Mouse (Mus musculus) embryonic facial prominence, embryonic 13.5 days (tissue): Measurements from ENCODE around the gene Olfr816. TPM values are rescaled to one million over a fixed set of nuclear protein-coding genes. Genes with fewer than 3 reads are reported as not detected.
"Not testable (repeated sequence)": the region's sequence is repeated elsewhere in the genome, so short reads cannot be mapped to it uniquely, and the experiment has no call there.

Experiments used
- ATAC-seq: fragments of 200-750 bp; cut with Nextera tagmentation; 2 replicates; pipeline ENCODE4 v1.8.0; 2017; ENCODE audit warnings: low read depth; ENCODE audit not compliant: insufficient number of reproducible peaks, insufficient read depth, low FRiP score, low TSS enrichment
- H3K27ac ChIP-seq: fragments of 300-500 bp; sonication (generic); 2 replicates; pipeline ENCODE4 v1.5.1; 2015; ENCODE audit warnings: moderate library complexity, mild to moderate bottlenecking, inconsistent platforms
- H3K27me3 ChIP-seq: fragments of 300-500 bp; sonication (generic); 2 replicates; pipeline ENCODE4 v1.6.1; 2015; ENCODE audit warnings: mild to moderate bottlenecking, inconsistent platforms
- H3K36me3 ChIP-seq: fragments of 300-500 bp; sonication (generic); 2 replicates; pipeline ENCODE4 v1.6.1; 2015; ENCODE audit warnings: mild to moderate bottlenecking, inconsistent platforms
- H3K4me1 ChIP-seq: fragments of 300-500 bp; sonication (generic); 2 replicates; pipeline ENCODE4 v1.6.1; 2015; ENCODE audit warnings: inconsistent platforms
- H3K4me2 ChIP-seq: fragments of 300-500 bp; sonication (generic); 2 replicates; pipeline ENCODE4 v1.6.1; 2015; ENCODE audit warnings: moderate library complexity, mild to moderate bottlenecking, inconsistent platforms
- H3K4me3 ChIP-seq: fragments of 300-500 bp; sonication (generic); 2 replicates; pipeline ENCODE4 v1.5.1; 2015; ENCODE audit warnings: mild to moderate bottlenecking, inconsistent platforms
- H3K9ac ChIP-seq: fragments of 300-500 bp; sonication (generic); 2 replicates; pipeline ENCODE4 v1.6.1; 2015; ENCODE audit warnings: mild to moderate bottlenecking, inconsistent platforms
- H3K9me3 ChIP-seq: fragments of 300-500 bp; sonication (generic); 2 replicates; pipeline ENCODE4 v1.6.1; 2016; ENCODE audit warnings: inconsistent platforms
- WGBS: fragments of 180-500 bp; shearing (Covaris S2); methylation state at CpG from one replicate; pipeline ENCODE4 v1.1.7; 2015; ENCODE audit warnings: mixed read lengths; 5-methylcytosine and 5-hydroxymethylcytosine counted together
- polyA plus RNA-seq: library from polyadenylated mRNA; unstranded; fragments of >200 nt; fragmentation: Nextera tagmentation; extraction: Ambion mirVana; gene quantifications from 2 replicates; pipeline ENCODE4 v1.2.1, GENCODE M21; 2015

Gene Olfr816
- not detected in 2 replicates for polyA plus RNA-seq

DNA sequence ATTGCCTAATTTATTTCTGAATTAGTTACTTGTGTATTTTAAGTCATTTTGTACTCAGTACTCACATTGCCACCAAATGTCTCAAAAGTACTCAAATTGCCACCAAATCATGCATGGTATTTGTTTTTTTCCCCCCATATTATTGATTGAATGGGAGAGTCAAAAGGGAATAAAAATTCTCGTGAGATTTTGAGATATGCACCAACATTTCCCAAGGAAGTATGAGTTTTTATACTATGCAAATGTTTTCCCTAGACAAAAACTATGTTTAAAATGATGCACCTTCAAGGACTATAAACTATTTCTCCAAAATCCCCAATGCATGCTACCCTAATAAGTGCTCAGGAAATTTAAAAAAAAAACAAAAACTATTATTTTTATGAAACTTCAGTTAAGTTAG, at the start of gene Olfr816:
Olfr816 (minus strand) TSS at position 101 of the 400 bp plus-strand sequence.
- no peak within 1 kb of the TSS for H3K4me3 ChIP-seq
- no peak within 1 kb of the TSS for H3K9ac ChIP-seq
- no peak within 1 kb of the TSS for H3K27ac ChIP-seq
- no peaks in the 10 kb centered on the region for H3K27me3 ChIP-seq
- H3K36me3 ChIP-seq: no peaks in the 10 kb centered on the region
- no peaks in the 10 kb centered on the region for H3K4me1 ChIP-seq
- H3K9me3 ChIP-seq: no peaks in the 10 kb centered on the region
- H3K4me2 ChIP-seq: no peak within 1 kb of the TSS
- no peak for ATAC-seq
- 70% methylated on average over 1 of the region's 1 CpGs for WGBS

DNA sequence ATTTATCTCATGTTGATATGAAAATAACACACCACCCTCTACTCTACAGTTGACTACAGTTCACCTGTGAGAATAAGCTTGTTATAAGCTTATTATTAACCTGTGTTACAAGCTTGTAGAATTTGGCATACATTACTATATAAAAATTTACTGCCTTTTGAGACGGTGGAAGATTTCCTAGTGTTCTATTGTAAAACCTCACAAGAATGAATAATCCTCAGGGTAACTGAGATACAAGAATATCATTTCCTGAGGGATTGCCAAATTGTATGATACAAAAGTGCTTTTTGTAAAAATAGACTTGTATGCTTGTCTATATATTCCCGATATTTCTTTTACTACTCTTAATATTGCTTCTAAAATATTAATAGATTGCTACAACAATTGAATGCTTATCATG, 33.6 kb upstream of the Olfr816 start, which contains the start of gene Olfr818:
Olfr818 (minus strand) TSS at position 101 of the 400 bp plus-strand sequence.
- 90% methylated on average over 2 of the region's 2 CpGs for WGBS
- H3K9me3 ChIP-seq: no peaks in the 10 kb centered on the region
- no peak within 1 kb of the TSS for H3K4me3 ChIP-seq
- no peaks in the 10 kb centered on the region for H3K36me3 ChIP-seq
- no peak within 1 kb of the TSS for H3K4me2 ChIP-seq
- H3K9ac ChIP-seq: no peak within 1 kb of the TSS
- H3K4me1 ChIP-seq: no peaks in the 10 kb centered on the region
- ATAC-seq: no peak
- no peaks in the 10 kb centered on the region for H3K27me3 ChIP-seq
- H3K27ac ChIP-seq: no peak within 1 kb of the TSS

DNA sequence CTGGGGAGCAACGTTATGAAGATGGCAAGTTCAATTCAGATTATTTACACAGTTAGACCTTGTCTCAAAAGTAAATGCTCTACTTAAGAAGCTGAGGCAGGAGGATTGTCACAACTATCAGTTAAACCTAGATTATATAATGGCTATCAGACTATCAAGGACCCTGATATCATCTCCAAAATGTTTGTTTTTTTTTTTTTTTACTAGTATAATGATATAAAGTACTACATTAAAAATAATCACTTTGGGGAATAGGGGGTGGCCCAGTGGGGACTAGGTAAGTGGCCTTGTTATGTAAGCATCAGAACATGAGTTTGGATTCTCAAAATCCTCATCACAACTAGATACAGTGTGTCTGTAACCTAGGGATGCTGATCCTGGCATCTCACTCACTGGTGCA, 9.6 kb downstream of the Olfr816 start, which contains the start of gene Olfr815:
Olfr815 (minus strand) TSS at position 101 of the 400 bp plus-strand sequence.
- H3K4me3 ChIP-seq, ATAC-seq, H3K27ac ChIP-seq, H3K36me3 ChIP-seq, H3K4me2 ChIP-seq, H3K27me3 ChIP-seq, H3K4me1 ChIP-seq, H3K9me3 ChIP-seq, H3K9ac ChIP-seq: not testable (repeated sequence)
- 59% methylated on average over 1 of the region's 1 CpGs for WGBS

DNA sequence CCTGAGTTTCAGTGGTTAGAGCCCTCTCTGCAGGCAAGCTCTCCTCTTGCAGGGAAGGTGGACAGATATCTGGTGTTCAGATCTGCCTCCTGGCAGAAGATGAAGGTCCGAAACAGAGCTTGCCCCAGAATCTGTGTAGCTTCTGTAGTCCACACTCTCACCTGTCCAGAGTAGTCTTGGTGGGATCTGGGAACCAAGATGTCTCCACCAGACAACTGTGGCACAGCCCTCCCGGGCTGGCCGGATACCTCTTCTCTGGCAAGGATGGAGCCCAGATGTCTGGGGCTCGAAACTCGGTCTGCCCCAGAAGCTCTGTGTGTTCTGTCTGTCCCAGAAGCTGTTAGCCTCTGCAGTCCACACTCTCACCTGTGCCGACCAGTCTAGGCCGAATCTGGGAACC, 29.5 kb downstream of the Olfr816 start:
- Histone ChIP-seq H3K4me2 (no peak overlapping the region), H3K27ac (no peak overlapping the region), H3K4me3 (no peak overlapping the region), H3K27me3 (no peaks in the 10 kb centered on the region), H3K4me1 (no peaks in the 10 kb centered on the region), H3K9me3 (no peaks in the 10 kb centered on the region), H3K36me3 (no peaks in the 10 kb centered on the region), H3K9ac (no peak overlapping the region)
- WGBS: 91% methylated on average over 7 of the region's 7 CpGs
- ATAC-seq: no peak

DNA sequence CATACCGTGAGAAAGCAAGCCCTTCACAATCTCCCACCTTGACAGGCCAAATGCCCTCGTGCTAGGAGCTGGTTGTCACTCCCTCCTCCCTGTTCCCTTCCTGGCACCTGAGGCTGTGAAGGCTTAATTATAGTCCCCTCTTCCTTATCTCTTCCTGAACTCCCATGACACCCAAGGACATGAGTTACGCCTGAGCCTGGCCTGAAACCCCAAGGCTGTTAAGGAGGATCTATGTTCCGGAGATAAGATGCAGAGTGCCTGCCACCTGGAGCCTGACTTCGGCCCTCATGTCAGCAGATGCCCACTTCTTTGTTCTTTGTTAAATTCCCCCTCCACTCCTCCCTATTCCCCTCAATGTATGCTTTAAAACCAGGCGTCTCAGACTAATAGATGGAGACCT, 29.9 kb downstream of the Olfr816 start:
- H3K4me3 ChIP-seq, ATAC-seq, H3K27me3 ChIP-seq, H3K9me3 ChIP-seq, H3K4me1 ChIP-seq, H3K9ac ChIP-seq, H3K4me2 ChIP-seq, H3K36me3 ChIP-seq, H3K27ac ChIP-seq: not testable (repeated sequence)
- WGBS: 84% methylated on average over 6 of the region's 6 CpGs

DNA sequence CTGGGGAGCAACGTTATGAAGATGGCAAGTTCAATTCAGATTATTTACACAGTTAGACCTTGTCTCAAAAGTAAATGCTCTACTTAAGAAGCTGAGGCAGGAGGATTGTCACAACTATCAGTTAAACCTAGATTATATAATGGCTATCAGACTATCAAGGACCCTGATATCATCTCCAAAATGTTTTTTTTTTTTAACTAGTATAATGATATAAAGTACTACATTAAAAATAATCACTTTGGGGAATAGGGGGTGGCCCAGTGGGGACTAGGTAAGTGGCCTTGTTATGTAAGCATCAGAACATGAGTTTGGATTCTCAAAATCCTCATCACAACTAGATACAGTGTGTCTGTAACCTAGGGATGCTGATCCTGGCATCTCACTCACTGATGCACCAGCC, 35.6 kb downstream of the Olfr816 start, which contains the start of gene Olfr814:
Olfr814 (minus strand) TSS at position 101 of the 400 bp plus-strand sequence.
- not testable (repeated sequence) for H3K27ac ChIP-seq, H3K27me3 ChIP-seq, H3K36me3 ChIP-seq, ATAC-seq, H3K4me1 ChIP-seq, H3K4me2 ChIP-seq, H3K9me3 ChIP-seq, H3K9ac ChIP-seq, H3K4me3 ChIP-seq
- 67% methylated on average over 1 of the region's 1 CpGs for WGBS

Other genes starting within 250 kb of the Olfr816 start
- not detected in 2 replicates for gene Olfr801, start 241.7 kb downstream of the Olfr816 start, polyA plus RNA-seq
- gene Olfr802, start 227.4 kb downstream of the Olfr816 start, polyA plus RNA-seq: not detected in 2 replicates
- gene Olfr803, start 221.3 kb downstream of the Olfr816 start, polyA plus RNA-seq: not detected in 2 replicates
- gene Olfr804, start 212.4 kb downstream of the Olfr816 start, polyA plus RNA-seq: not detected in 2 replicates
- not detected in 2 replicates for gene Olfr805, start 186.2 kb downstream of the Olfr816 start, polyA plus RNA-seq
- not detected in 2 replicates for gene Olfr806, start 173.7 kb downstream of the Olfr816 start, polyA plus RNA-seq
- not detected in 2 replicates for gene Olfr807, start 157.8 kb downstream of the Olfr816 start, polyA plus RNA-seq
- gene Olfr808, start 150.1 kb downstream of the Olfr816 start, polyA plus RNA-seq: not detected in 2 replicates
- not detected in 2 replicates for gene Olfr809, start 141.0 kb downstream of the Olfr816 start, polyA plus RNA-seq
- gene Olfr810, start 120.7 kb downstream of the Olfr816 start, polyA plus RNA-seq: 0.06 TPM in 1 of 2 replicates, not detected in the other
- not detected in 2 replicates for gene Olfr811, start 111.2 kb downstream of the Olfr816 start, polyA plus RNA-seq
- not detected in 2 replicates for gene Olfr812, start 69.5 kb downstream of the Olfr816 start, polyA plus RNA-seq
- 0.18 TPM in 1 of 2 replicates, not detected in the other for gene Olfr813, start 60.2 kb downstream of the Olfr816 start, polyA plus RNA-seq
- not detected in 2 replicates for gene Olfr814, start 35.7 kb downstream of the Olfr816 start, polyA plus RNA-seq
- gene Olfr815, start 9.7 kb downstream of the Olfr816 start, polyA plus RNA-seq: not detected in 2 replicates
- not detected in 2 replicates for gene Olfr818, start 33.5 kb upstream of the Olfr816 start, polyA plus RNA-seq
- gene Olfr819, start 51.7 kb upstream of the Olfr816 start, polyA plus RNA-seq: not detected in 2 replicates
- not detected in 2 replicates for gene Olfr247, start 60.5 kb upstream of the Olfr816 start, polyA plus RNA-seq
- not detected in 2 replicates for gene Gm10310, start 69.5 kb upstream of the Olfr816 start, polyA plus RNA-seq
- not detected in 2 replicates for gene Olfr820, start 97.0 kb upstream of the Olfr816 start, polyA plus RNA-seq
- gene Olfr821, start 114.8 kb upstream of the Olfr816 start, polyA plus RNA-seq: not detected in 2 replicates
- gene Olfr822, start 155.6 kb upstream of the Olfr816 start, polyA plus RNA-seq: not detected in 2 replicates
- not detected in 2 replicates for gene Olfr823, start 199.8 kb upstream of the Olfr816 start, polyA plus RNA-seq
- not detected in 2 replicates for gene Olfr824, start 214.4 kb upstream of the Olfr816 start, polyA plus RNA-seq